Mouse (Mus musculus) cerebellum, adult 2 months (tissue): ENCODE results near the gene Has3.

Experiments used
- CTCF ChIP-seq: fragments of 200-500 bp; IDR thresholded peaks from 2 replicates; pipeline ENCODE4 v1.5.1; 2011; ENCODE audit warnings: low read depth, mild to moderate bottlenecking, control low read depth, low read length, moderate library complexity, borderline replicate concordance; ENCODE audit not compliant: insufficient read depth
- POLR2A ChIP-seq: fragments of 200-500 bp; IDR thresholded peaks from 2 replicates; pipeline ENCODE4 v1.6.1; 2011; ENCODE audit warnings: low read length, control low read depth, borderline replicate concordance; ENCODE audit not compliant: insufficient read depth

GRCm38 (mm10) chr8:106929155-106929913 lies 59.3 kb downstream of the Has3 start:
- TF ChIP-seq CTCF (no peak), POLR2A (no peak)
